Mouse (Mus musculus): ENCODE results near the gene Olfr994.

The Olfr994 gene

GRCm38 (mm10) chr2:85436351-85436750, at the start of gene Olfr994:
Gene Olfr994, minus strand, starts transcription at chr2:85436451.
- no peak for DNase-seq (ENCODE audit: low spot score)

- no peak for DNase-seq (ENCODE audit: low spot score)
Observed at GRCm38 (mm10) chr2:85466801-85467325, 30.6 kb upstream of the Olfr994 start.

- no peak for DNase-seq (ENCODE audit: low spot score)
Observed at GRCm38 (mm10) chr2:85443539-85443938, 7.3 kb upstream of the Olfr994 start, which contains the start of gene Olfr995. Gene Olfr995, minus strand, starts transcription at chr2:85443639.

- no peak for DNase-seq (ENCODE audit: low spot score)
Observed at GRCm38 (mm10) chr2:85442546-85442945, 6.3 kb upstream of the Olfr994 start.

GRCm38 (mm10) chr2:85425893-85426292, 10.4 kb downstream of the Olfr994 start:
- DNase-seq (ENCODE audit: low spot score): no peak

GRCm38 (mm10) chr2:85414777-85415176, 21.5 kb downstream of the Olfr994 start, which contains the start of gene Olfr993:
Gene Olfr993, minus strand, starts transcription at chr2:85414877.
- DNase-seq (ENCODE audit: low spot score): no peak

- no peak for DNase-seq (ENCODE audit: low spot score)
Observed at GRCm38 (mm10) chr2:85409369-85409768, 26.9 kb downstream of the Olfr994 start, which contains the start of gene Olfr992. Gene Olfr992, minus strand, starts transcription at chr2:85409469.

All from ovary, postnatal 10 days (tissue).